Mouse (Mus musculus): ENCODE measurements around the gene Zmynd8.

Gene Zmynd8

DNA sequence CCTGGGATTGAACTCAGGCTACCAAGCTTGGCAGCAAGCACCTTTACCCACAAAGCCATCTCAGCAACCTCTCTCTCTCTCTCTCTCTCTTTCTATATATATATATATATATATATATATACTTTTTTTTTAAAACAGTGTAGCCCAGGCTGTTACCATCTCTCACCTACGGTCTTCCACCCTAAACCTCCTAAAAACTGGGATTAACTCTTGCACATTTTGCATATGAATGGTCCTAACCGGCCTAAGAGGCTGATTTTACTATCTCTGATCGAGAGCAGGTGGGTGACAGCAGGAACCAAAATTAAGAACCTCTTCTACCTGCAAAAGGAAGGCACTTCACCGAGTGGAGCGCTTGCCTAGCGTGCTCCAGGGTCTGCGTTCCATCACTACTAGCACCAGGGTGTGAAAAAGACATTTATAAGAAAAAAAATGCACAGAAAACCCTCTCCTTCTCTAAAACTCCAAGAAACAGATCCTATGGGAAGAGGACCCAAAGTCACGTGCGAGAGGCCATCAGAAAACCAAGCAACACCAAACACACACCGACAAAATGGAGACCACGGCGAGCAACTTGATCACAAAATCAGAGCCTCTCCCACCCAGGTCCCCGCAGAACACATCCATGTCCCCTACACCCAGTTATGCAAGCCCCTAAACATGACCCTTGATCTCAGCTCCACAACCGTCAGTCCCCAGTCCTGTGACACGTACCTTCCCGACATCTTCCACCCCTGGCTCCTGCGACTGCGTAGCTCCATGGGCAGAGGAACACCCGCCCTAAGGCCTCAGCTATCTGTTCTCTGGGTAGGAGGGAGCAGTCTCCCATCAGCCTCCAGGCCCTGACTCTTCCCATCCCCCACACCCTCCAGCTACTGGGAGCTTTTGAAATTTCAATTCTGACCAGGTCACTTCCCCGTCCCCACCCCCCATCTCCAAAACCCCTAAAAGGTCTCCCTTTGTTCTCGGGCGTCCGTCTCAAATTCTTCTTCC lies at the start of gene Zmynd8:
Zmynd8 (minus strand) TSS at position 815 of the 993 bp plus-strand sequence.
- no peak for DNase-seq (ENCODE audit: low read depth, low spot score)

DNA sequence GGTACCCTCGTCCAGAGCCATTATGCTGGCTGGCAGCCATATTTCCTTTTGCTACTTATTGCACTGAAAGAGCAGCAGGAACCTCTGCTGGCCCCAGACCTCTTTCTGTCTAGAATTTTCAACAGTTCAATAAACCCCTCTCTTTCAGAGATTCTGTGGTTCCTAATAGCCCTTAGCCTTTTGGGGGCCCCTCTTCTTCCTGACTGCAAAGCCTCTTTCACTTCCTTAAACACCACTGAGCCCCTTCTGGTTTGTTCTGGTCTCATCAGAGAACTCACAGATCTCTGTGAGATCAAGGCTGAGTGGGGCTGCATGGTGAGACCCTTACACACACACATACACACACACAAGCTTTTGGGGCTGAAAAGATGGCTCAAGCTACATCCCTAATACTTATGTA lies 49.2 kb upstream of the Zmynd8 start:
- DNase-seq (ENCODE audit: low read depth, low spot score), result peak; percentile 88

- peak; percentile 81 for DNase-seq (ENCODE audit: low read depth, low spot score)
These were observed 47.3 kb upstream of the Zmynd8 start for GRCm38 (mm10) chr2:165946046-165946564.

DNA sequence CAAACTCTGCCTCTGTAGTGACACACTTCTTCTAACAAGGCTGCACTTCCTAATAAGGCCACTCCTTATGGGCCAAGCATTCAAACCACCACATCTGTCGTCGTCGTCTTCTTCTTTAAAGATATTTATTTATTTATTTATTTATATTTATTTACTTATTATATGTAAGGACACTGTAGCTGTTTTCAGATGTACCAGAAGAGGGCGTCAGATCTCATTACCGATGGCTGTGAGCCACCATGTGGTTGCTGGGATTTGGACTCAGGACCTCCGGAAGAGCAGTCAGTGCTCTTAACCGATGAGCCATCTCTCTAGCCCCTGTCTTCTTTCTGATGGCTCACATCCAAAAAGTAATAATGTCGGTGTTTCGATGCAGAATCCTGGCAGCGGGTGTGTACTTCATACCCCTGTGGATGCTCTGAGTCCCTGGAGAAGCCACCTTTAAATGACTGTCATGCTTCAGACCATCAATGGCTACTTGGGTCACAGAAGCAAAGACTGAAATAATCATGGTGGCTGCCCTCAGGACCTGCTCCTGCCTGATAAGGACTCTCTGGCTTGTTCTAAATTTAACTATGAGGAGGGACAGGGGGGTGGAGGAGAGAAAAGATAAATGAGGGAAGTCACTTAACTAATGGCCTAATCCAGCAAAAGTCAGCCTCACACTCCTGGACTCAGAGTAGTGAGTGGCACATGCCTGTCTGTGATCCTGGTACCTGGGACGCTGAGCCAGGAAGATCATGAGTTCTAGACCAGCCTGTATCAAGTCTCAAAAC lies 45.9 kb upstream of the Zmynd8 start:
- no peak for DNase-seq (ENCODE audit: low read depth, low spot score)

DNA sequence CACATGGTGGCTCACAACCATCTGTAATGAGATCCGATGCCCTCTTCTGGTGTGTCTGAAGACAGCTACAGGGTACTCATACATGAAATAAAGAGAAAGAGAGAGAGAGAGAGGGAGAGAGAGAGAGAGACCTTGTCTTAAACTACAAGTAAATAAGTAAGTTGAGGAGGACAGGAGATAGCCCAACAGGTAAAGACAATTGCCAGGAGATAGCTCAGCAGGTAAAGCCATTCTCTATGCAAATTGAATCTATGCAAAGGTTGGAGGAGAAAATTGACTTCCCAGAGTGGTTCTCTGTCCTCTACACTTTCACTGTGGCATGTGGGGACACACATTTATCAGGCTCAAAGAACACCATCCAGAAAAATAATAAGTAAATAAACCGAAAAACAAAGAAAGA lies 44.3 kb upstream of the Zmynd8 start:
- DNase-seq (ENCODE audit: low read depth, low spot score), result peak; percentile 32

GRCm38 (mm10) chr2:165936106-165936505 lies 37.3 kb upstream of the Zmynd8 start:
- DNase-seq (ENCODE audit: low read depth, low spot score), result no peak

- no peak for DNase-seq (ENCODE audit: low read depth, low spot score)
These were observed 28.9 kb upstream of the Zmynd8 start for GRCm38 (mm10) chr2:165927705-165928104.

- DNase-seq (ENCODE audit: low read depth, low spot score), result no peak
These were observed 27.4 kb upstream of the Zmynd8 start for GRCm38 (mm10) chr2:165926191-165926590.

DNA sequence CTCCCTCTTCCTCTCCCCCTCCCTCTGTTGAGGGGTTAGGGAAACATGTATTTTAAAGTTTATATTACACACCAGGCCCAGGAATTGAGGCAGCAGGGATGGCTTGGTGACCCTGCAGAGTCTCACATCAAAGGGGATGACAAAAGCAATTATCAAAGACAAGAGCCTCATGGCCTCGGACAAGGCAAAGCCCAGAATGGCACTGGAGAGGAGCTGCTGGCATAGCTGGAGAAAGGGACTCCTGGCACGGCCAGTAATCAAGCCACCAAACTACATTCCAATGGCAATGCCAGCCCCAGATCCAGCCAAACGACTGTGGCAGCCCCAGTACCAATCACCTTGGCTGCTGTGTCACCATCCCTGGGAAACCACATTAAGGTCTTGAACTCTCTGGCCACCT lies 26.3 kb upstream of the Zmynd8 start:
- no peak for DNase-seq (ENCODE audit: low read depth, low spot score)

DNA sequence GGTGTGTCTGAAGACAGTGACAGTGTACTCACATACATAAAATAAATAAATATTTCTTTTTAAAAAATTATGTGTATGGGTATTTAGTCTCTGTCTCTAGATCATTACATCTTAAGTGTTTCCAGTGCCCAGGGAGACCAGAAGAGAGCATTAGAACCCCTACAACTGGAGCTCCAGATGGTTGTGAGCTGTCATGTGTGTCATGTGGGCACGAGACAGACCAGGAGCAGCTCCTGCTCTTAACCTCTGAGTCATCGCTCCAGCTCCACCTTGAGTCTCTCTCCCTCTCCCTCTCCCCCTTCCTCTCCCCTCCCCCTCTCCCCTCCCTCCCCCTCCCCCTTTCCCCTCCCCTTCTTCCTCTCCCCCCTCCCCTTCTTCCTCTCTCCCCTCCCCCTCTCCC lies 25.9 kb upstream of the Zmynd8 start:
- no peak for DNase-seq (ENCODE audit: low read depth, low spot score)

GRCm38 (mm10) chr2:165923715-165924114 lies 24.9 kb upstream of the Zmynd8 start:
- DNase-seq (ENCODE audit: low read depth, low spot score), result no peak

DNA sequence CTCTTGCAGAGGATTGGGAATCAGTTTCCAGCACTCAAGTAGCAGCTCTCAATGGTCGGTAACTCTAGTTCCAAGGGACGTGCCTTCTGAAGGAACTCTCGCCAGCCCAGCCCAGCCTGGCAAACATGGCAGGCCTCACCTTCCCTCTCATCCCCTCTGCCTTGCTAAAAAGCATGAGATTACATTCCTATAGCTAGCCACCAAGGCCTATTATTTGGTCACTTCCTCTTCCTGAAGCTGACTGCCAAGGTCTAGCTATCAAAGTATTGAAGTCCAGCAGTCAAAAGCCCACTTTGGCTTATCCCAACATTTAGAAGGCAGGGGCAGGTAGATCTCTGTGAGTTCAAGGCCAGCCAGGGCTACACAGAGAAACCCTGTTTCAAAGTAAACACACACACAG lies 24.2 kb upstream of the Zmynd8 start:
- DNase-seq (ENCODE audit: low read depth, low spot score), result peak; percentile 72

- DNase-seq (ENCODE audit: low read depth, low spot score), result peak; percentile 98
These were observed 23.4 kb upstream of the Zmynd8 start for GRCm38 (mm10) chr2:165922047-165922728.

DNA sequence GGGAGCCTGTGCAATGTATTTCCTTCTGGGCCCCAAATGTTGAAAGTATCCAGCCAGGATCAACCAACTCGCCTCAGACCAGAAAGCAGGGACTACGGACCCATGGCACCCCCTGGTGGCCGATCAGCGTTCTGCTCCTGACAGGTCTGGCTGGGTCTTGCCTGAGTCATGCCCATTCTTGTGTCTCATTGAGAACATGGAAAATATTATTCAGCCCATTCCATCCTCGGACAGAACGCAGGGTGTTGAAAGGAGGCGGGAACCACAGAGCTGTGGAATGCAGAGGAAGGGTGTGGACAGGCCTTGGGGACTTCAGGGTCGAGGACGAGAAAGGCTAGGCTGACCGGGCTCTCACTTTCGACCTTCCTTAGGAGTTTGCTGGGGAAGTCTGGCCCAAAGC lies 15.5 kb upstream of the Zmynd8 start:
- DNase-seq (ENCODE audit: low read depth, low spot score), result peak; percentile 74

DNA sequence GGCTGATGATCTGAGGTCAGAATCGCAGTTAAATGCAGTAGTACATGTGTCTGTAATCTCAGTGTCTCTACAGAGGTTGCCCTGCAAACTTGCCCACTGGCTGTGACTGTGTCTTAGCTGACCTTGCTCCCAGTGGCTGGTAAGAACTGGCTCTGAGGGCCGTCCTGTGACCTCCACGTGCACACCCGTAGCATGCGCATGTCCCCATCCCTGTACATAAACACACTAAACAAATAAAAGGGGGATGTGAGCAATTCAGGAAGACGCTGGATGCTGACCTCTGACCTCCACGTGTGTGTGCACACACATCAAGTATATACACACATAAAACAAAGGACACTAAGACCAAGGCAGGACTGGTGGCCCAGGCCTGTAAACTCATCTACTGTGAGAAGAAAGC lies 14.3 kb upstream of the Zmynd8 start:
- DNase-seq (ENCODE audit: low read depth, low spot score), result no peak

GRCm38 (mm10) chr2:165909731-165910130 lies 10.9 kb upstream of the Zmynd8 start:
- DNase-seq (ENCODE audit: low read depth, low spot score), result no peak

DNA sequence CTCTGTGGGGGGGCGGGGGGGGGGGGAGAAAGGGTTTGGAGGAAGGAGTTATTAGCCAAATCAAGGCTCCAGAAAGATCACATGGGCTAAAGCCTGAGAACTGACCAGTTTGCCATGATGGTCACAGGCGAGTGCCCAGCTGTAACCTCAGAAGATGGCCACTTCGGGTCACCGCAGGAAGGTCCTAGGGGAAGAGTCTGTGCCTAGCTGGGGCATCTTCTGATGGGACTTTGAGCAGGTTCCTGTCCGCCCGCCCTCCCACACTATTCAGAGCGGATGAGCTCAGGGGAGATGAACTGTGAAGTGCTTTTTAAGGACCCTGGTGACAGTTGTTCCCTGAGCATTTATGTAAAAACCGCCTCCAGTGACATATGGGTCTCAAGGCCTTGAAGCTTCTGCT lies 8.4 kb upstream of the Zmynd8 start:
- no peak for DNase-seq (ENCODE audit: low read depth, low spot score)

GRCm38 (mm10) chr2:165906332-165906945 lies 7.6 kb upstream of the Zmynd8 start:
- no peak for DNase-seq (ENCODE audit: low read depth, low spot score)

GRCm38 (mm10) chr2:165901127-165901384 lies 2.2 kb upstream of the Zmynd8 start:
- no peak for DNase-seq (ENCODE audit: low read depth, low spot score)

- DNase-seq (ENCODE audit: low read depth, low spot score), result no peak
These were observed 1.7 kb upstream of the Zmynd8 start for GRCm38 (mm10) chr2:165900351-165901126.

GRCm38 (mm10) chr2:165899923-165900322 lies 1.1 kb upstream of the Zmynd8 start:
- DNase-seq (ENCODE audit: low read depth, low spot score), result no peak
